Mouse (Mus musculus) forebrain, embryonic 14.5 days (tissue): Measurements from ENCODE around the gene Plekha7. TPM values are rescaled to one million over a fixed set of nuclear protein-coding genes. Genes with fewer than 3 reads are reported as not detected.

Experiments
- ATAC-seq: fragments of 200-750 bp; cut with Nextera tagmentation; 2 replicates; pipeline ENCODE4 v1.8.0; 2017; ENCODE audit warnings: mild to moderate bottlenecking, moderate library complexity
- DNase-seq: peaks from one replicate; pipeline ENCODE4 v3.0.0-alpha.2; 2015; ENCODE audit warnings: low spot score
- H3K27ac ChIP-seq: fragments of 300-500 bp; sonication (generic); 2 replicates; pipeline ENCODE4 v1.5.1; 2014; ENCODE audit warnings: low read depth, mild to moderate bottlenecking, control low read depth, low read length, moderate library complexity
- H3K27me3 ChIP-seq: fragments of 300-500 bp; sonication (generic); replicated peaks from 2 replicates; pipeline ENCODE4 v1.6.1; 2014; ENCODE audit warnings: low read length, control low read depth, mixed read lengths; ENCODE audit not compliant: control insufficient read depth, insufficient read depth
- H3K36me3 ChIP-seq: fragments of 300-500 bp; sonication (generic); 2 replicates; pipeline ENCODE4 v1.6.1; 2014; ENCODE audit warnings: low read length, control low read depth; ENCODE audit not compliant: control insufficient read depth, insufficient read depth
- H3K4me1 ChIP-seq: fragments of 300-500 bp; sonication (generic); 2 replicates; pipeline ENCODE4 v1.6.1; 2014; ENCODE audit warnings: antibody characterized with exemption, low read length, control low read depth; ENCODE audit not compliant: control insufficient read depth, insufficient read depth
- H3K4me2 ChIP-seq: fragments of 300-500 bp; sonication (generic); 2 replicates; pipeline ENCODE4 v1.6.1; 2014; ENCODE audit warnings: mild to moderate bottlenecking, control low read depth, low read length
- H3K4me3 ChIP-seq: fragments of 300-500 bp; sonication (generic); 2 replicates; pipeline ENCODE4 v1.5.1; 2014; ENCODE audit warnings: low read depth, low read length, control low read depth
- H3K9ac ChIP-seq: fragments of 300-500 bp; sonication (generic); 2 replicates; pipeline ENCODE4 v1.6.1; 2014; ENCODE audit warnings: mild to moderate bottlenecking, low read length, control low read depth, moderate library complexity
- H3K9me3 ChIP-seq: fragments of 300-500 bp; sonication (generic); replicated peaks from 2 replicates; pipeline ENCODE4 v1.6.1; 2016; ENCODE audit warnings: low read length, control low read depth, mixed read lengths; ENCODE audit not compliant: control insufficient read depth
- WGBS: fragments of 180-500 bp; shearing (Covaris S2); extraction: QIAGEN DNeasy Blood & Tissue Kit; methylation state at CpG from one replicate; pipeline ENCODE4 v1.1.7; 2014; 5-methylcytosine and 5-hydroxymethylcytosine counted together
- polyA plus RNA-seq: library from polyadenylated mRNA; unstranded; fragments of >200 nt; fragmentation: Nextera tagmentation; extraction: Ambion mirVana; gene quantifications from 2 replicates; pipeline ENCODE4 v1.2.1, GENCODE M21; 2014

Gene Plekha7
- polyA plus RNA-seq, 1 experiment from 2014 or later, result 3.1 TPM

GRCm38 (mm10) chr7:116134413-116135292 lies 173.5 kb downstream of the Plekha7 start:
- Histone ChIP-seq H3K27ac (no peak overlapping the region), H3K4me1 (peaks cover 5% of the 10 kb centered on the region; the same call in 1 of the 2 replicates), H3K9me3 (no peaks in the 10 kb centered on the region), H3K9ac (no peak overlapping the region), H3K36me3 (peaks cover 6% of the 10 kb centered on the region), H3K4me3 (no peak overlapping the region), H3K4me2 (no peak overlapping the region), H3K27me3 (no peaks in the 10 kb centered on the region)
- ATAC-seq, result no peak
- DNase-seq, result no peak
- 79% methylated on average over 31 of the region's 31 CpGs for WGBS

GRCm38 (mm10) chr7:116132078-116132477 lies 176.1 kb downstream of the Plekha7 start:
- Histone ChIP-seq H3K4me2 (no peak overlapping the region), H3K27me3 (no peaks in the 10 kb centered on the region), H3K4me1 (peaks cover 5% of the 10 kb centered on the region; the same call in 1 of the 2 replicates), H3K4me3 (no peak overlapping the region), H3K9me3 (no peaks in the 10 kb centered on the region), H3K27ac (no peak overlapping the region), H3K9ac (peak overlapping the region; percentile 33; the same call in 1 of the 2 replicates), H3K36me3 (peaks cover 7% of the 10 kb centered on the region; the same call in 1 of the 2 replicates)
- DNase-seq, result peak; percentile 88
- ATAC-seq, result peak; percentile 74
- 4% methylated on average over 5 of the region's 5 CpGs for WGBS

GRCm38 (mm10) chr7:116131390-116131789 lies 176.8 kb downstream of the Plekha7 start:
- Histone ChIP-seq H3K4me2 (no peak overlapping the region), H3K9ac (no peak overlapping the region; the same call in 1 of the 2 replicates), H3K27ac (peak overlapping the region; percentile 36; the same call in 1 of the 2 replicates), H3K36me3 (0 out of 2 replicates have a peak, but pooled peaks cover 4% of the 10 kb centered on the region), H3K4me1 (peaks cover 5% of the 10 kb centered on the region; the same call in 1 of the 2 replicates), H3K27me3 (no peaks in the 10 kb centered on the region), H3K4me3 (no peak overlapping the region), H3K9me3 (no peaks in the 10 kb centered on the region)
- WGBS, result 15% methylated on average over 4 of the region's 4 CpGs
- ATAC-seq (peak; percentile 62), DNase-seq (peak; percentile 80)

- no peak overlapping the region for H3K9ac ChIP-seq
- 95% methylated on average over 10 of the region's 10 CpGs for WGBS
- no peak overlapping the region for H3K4me3 ChIP-seq
- no peak overlapping the region for H3K4me2 ChIP-seq
- no peak for ATAC-seq
- H3K27ac ChIP-seq, result no peak overlapping the region
- H3K9me3 ChIP-seq, result no peaks in the 10 kb centered on the region
- 0 out of 2 replicates have a peak, but pooled peaks cover 6% of the 10 kb centered on the region for H3K36me3 ChIP-seq
- no peak for DNase-seq
- H3K4me1 ChIP-seq, result peaks cover 5% of the 10 kb centered on the region; the same call in 1 of the 2 replicates
- no peaks in the 10 kb centered on the region for H3K27me3 ChIP-seq
These were observed 178.8 kb downstream of the Plekha7 start for GRCm38 (mm10) chr7:116129374-116129773.

GRCm38 (mm10) chr7:116128286-116128685 lies 179.9 kb downstream of the Plekha7 start:
- Histone ChIP-seq H3K4me3 (no peak overlapping the region), H3K4me2 (no peak overlapping the region), H3K27ac (no peak overlapping the region), H3K9me3 (no peaks in the 10 kb centered on the region), H3K4me1 (peaks cover 5% of the 10 kb centered on the region; the same call in 1 of the 2 replicates), H3K36me3 (0 out of 2 replicates have a peak, but pooled peaks cover 6% of the 10 kb centered on the region), H3K27me3 (no peaks in the 10 kb centered on the region), H3K9ac (no peak overlapping the region)
- 90% methylated on average over 8 of the region's 8 CpGs for WGBS
- DNase-seq (no peak), ATAC-seq (no peak)

GRCm38 (mm10) chr7:116127052-116127451 lies 181.1 kb downstream of the Plekha7 start:
- no peaks in the 10 kb centered on the region for H3K9me3 ChIP-seq
- no peak overlapping the region for H3K9ac ChIP-seq
- H3K36me3 ChIP-seq, result 0 out of 2 replicates have a peak, but pooled peaks cover 6% of the 10 kb centered on the region
- DNase-seq (no peak), ATAC-seq (no peak)
- no peaks in the 10 kb centered on the region for H3K27me3 ChIP-seq
- H3K27ac ChIP-seq, result no peak overlapping the region
- H3K4me2 ChIP-seq, result no peak overlapping the region
- peaks cover 7% of the 10 kb centered on the region; the same call in 1 of the 2 replicates for H3K4me1 ChIP-seq
- 91% methylated on average over 2 of the region's 2 CpGs for WGBS
- H3K4me3 ChIP-seq, result no peak overlapping the region

GRCm38 (mm10) chr7:116125671-116126070 lies 182.5 kb downstream of the Plekha7 start:
- DNase-seq (no peak), ATAC-seq (no peak)
- 69% methylated on average over 7 of the region's 7 CpGs for WGBS
- H3K9me3 ChIP-seq, result no peaks in the 10 kb centered on the region
- H3K36me3 ChIP-seq, result 0 out of 2 replicates have a peak, but pooled peaks cover 6% of the 10 kb centered on the region
- H3K4me1 ChIP-seq, result peaks cover 8% of the 10 kb centered on the region; the same call in 1 of the 2 replicates
- no peak overlapping the region for H3K4me2 ChIP-seq
- H3K27me3 ChIP-seq, result no peaks in the 10 kb centered on the region
- no peak overlapping the region for H3K4me3 ChIP-seq
- no peak overlapping the region for H3K27ac ChIP-seq
- H3K9ac ChIP-seq, result no peak overlapping the region

GRCm38 (mm10) chr7:116124057-116124456 lies 184.1 kb downstream of the Plekha7 start:
- no peak overlapping the region for H3K9ac ChIP-seq
- H3K4me2 ChIP-seq, result no peak overlapping the region
- ATAC-seq (no peak), DNase-seq (no peak)
- H3K27me3 ChIP-seq, result no peaks in the 10 kb centered on the region
- WGBS, result 91% methylated on average over 12 of the region's 12 CpGs
- H3K27ac ChIP-seq, result no peak overlapping the region
- H3K4me3 ChIP-seq, result no peak overlapping the region
- peaks cover 8% of the 10 kb centered on the region; the same call in 1 of the 2 replicates for H3K4me1 ChIP-seq
- H3K36me3 ChIP-seq, result 0 out of 2 replicates have a peak, but pooled peaks cover 6% of the 10 kb centered on the region
- no peaks in the 10 kb centered on the region for H3K9me3 ChIP-seq
